Mouse (Mus musculus): ENCODE results near the gene Dazap1.

GRCm38 (mm10) chr10:80255881-80256535 is 5.3 kb upstream of the Dazap1 start:
- TF ChIP-seq CTCF (IDR thresholded peaks at IDR 0.05; ENCODE audit: low read depth): 0 out of 2 replicates have a peak, but pooled peaks have one; percentile 17
- no peak for TF ChIP-seq EP300 (IDR thresholded peaks at IDR 0.05; ENCODE audit: low read depth)
